Mouse (Mus musculus): ENCODE data around the gene Rtl10.

Rtl10 gene

DNA sequence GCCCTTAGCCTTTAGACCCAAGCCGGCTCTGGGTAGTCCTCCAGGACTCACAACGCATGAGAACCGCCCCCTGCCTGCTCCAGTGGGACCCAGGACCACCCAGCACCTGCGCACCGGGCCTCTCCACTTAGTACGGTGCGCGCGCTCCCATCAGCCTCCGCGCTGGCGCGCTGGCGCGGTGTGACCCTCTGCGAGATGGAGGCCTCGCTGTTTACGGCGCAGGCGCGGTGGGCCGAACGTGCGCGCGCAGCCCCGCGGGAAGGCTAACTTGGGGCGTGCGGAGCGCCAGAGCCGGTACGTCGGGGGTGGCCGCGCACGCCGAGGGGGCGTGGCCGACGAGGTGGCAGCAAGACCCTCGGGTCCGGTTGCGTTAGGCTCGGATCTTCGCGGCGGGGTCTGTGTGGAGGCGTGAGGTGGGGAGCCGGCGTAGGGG lies at the start of gene Rtl10, which contains the start of gene Gnb1l:
Rtl10 (plus strand) TSS at position 344 of the 433 bp plus-strand sequence.
Gnb1l (plus strand) TSS at position 156 of the 433 bp plus-strand sequence.
- peak; percentile 97 for DNase-seq (ENCODE audit: low spot score)

DNA sequence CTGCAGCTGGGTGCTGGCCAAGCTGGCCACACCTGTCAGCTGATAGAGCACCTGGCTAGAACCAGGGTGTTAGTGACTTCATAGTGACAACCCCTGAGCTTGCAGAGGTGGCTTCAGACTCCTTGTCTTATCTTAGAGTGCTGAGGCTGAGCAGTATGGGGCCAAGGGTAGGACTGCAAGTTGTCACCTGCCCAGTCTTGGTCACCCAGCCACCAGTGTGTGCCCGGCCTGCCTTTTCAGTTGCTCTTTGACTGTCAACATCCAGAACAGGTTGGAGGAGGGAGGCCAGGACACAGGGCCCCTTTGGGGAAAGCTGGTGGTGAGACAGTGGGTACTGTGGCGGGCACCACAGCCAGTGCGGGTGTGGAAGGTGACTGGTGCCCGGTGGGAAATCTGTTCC lies 49.7 kb upstream of the Rtl10 start:
- no peak for DNase-seq (ENCODE audit: low spot score)

DNA sequence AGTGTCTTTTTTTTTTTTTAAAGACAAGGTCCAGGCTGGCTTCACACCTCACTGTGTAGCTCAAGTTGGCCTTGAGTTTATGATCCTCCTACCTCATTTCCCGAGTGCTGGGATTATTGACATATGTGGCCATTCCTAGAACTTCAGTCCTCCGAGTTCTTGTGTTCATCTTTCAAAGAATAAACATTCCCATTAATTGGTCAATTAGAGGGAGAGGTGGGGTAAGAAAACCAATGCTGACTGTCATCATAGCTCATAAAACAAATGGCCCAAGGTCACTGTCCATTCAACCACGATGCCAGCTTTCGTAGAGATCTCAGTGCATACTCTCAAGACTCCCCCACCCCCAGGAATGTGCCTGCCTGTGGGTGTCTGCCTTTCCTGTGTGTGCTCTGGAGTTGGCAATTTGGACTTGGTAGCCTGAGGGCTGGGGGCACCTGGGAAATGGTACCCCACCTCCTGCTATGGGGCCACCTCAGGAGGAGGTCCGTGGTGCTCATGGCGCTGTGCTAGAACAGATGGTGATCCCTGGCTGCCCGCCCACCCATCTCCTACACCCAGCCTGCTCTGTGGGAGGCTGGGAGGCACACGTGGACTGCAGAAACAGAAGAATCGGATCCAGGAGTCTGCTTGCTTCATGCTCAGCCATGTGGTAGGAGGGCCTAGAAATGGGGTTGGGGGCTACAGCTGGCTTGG lies 47.1 kb upstream of the Rtl10 start:
- no peak for DNase-seq (ENCODE audit: low spot score)

DNA sequence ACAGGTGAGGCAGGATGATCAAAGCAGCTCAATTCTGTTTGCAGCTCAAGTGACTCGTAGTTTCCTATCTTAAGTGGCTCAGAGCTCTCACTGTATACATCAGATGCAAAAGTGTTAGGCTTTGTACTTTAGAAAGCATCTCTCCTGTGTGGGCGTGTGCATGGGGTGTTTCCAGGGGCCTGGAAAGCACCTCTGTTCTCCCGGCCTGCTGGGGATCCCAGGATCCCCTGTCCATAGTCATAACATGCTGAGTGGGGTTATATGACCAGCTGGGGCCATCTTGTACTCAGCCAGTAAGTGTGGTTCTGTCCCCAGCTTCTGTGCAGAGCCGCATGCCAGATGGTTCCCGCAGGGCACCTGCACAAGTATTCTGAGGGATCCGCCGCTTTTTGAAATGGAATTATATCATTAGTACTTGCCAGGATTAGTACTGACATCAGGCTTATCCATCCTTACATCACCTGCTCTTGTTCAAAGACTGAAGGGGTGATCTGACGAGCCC lies 46.3 kb upstream of the Rtl10 start:
- DNase-seq (ENCODE audit: low spot score) = no peak

DNA sequence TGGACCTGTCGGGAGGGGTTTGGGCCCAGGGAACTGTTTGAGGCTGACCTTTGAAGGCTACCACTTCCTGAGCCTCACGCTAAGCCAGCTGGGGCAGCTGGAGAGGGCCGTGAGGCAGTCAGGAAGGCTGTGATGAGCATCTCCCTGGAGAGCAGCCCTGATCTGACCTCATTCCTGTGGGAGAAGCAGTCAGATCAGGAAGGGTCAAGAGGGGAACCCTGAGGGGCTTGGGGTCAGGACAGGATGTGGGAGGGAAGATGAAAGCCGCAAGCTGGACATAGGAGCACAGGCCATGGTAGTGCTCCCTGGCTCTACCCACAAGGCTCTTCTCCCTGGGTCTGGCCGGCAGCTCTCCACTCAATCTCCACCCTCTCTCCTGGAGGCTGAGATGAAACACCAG lies 44.9 kb upstream of the Rtl10 start:
- no peak for DNase-seq (ENCODE audit: low spot score)

DNA sequence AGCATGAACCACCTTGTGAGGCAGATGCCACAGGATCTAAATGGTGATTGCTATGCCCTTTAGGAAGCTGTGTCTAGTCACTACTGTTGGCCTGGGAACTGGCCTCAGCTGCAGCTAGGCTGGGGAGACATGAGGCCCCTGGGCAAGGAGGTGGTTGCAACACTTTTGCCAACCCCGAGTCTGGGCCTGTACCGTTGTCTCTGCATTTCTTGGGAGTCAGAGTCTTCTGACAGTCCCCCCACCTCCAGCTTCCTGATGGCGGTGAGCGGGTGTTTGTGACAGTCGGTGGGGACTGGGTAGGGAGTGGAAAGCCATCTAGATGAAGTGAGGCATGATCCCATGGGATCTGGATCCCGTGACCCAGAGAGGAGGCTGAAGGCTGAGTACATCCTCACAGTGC lies 43.3 kb upstream of the Rtl10 start:
- DNase-seq (ENCODE audit: low spot score) = no peak

DNA sequence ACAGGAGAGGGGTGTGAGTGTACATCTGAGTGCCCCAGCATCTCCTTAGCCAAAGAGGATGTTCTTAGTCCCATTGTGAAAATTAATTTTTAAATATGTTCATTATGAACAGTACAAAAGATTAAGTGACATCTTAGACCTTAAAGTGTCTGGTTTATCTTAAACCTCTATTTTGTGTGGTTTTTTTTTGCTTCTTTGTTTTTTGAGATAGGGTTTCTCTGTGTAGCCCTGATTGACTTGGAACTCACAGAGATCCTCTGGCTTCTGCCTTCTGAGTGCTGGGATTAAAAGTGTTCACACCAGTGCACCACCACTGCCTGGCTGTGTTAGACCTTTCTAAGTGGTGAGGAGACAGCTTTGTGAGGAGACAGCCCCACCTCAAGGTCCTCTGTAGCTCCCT lies 40.0 kb upstream of the Rtl10 start:
- DNase-seq (ENCODE audit: low spot score) = no peak

DNA sequence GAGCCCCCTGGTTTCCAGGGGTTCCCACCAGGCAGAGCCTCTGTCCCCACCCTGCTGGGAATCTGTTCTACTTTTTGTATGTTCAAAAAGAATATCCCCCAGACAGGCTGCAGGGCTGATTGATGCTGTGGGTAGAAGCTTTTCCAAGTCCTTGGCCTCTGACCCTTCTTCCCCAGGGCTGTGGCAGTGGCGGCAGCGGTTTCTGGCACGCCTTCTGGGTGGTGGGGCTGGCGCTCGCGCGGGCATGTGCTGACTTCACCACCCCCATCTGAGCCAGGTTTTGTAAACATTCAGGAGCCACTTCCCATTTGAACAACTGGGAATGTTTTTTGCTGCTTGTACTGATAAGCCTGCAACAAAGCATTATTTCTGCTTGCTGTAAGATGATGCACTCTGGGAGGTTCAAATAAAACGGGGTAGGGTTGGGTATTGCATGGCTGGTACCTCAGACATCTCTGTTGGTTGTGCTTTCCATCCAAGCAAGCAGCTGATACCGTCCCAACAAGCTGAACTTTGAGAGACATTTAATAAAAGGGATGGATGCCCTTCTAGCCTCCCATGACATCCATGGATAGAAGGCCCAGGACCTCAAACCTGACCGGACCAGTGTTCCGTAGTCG lies 39.3 kb upstream of the Rtl10 start:
- DNase-seq (ENCODE audit: low spot score) = no peak

DNA sequence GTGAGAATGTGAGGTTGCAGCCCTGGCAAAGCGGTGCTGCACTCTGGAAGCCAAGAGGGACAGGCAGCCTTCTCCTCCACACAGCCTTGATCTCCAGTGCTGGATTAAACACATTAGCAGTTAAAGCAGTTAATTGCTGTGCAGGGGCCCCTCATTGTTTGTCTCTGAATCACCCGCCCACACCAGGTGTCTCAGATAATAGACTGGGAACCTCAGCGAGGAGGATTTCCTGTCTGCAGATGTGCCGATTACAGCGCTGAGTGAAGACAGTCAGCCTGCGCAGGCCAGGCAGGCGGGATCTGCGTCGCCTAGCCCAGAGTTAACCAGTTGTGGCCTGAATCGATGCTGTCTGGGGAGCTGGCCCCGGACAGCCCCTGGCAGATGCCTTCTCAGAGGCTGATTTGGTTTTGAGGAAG lies 38.7 kb upstream of the Rtl10 start:
- no peak for DNase-seq (ENCODE audit: low spot score)

DNA sequence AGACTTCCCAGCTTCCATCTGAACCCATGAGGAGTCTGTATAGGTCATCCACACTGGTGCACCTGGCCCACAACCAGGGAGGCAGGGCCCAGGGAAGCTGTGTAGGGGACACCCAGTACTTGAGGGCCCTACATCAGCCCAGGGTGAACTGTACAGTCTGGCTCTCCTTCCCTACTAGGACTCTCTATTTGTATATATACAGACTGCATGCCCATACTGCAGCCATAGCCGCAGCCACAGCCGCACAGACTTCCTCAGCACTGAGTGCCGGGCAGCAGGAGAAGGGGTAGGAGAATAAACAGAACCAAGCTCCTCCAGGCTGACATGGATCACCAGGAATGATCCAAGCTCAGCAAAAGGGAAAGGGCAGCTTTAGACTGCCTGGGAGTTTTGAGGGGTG lies 37.9 kb upstream of the Rtl10 start:
- no peak for DNase-seq (ENCODE audit: low spot score)

DNA sequence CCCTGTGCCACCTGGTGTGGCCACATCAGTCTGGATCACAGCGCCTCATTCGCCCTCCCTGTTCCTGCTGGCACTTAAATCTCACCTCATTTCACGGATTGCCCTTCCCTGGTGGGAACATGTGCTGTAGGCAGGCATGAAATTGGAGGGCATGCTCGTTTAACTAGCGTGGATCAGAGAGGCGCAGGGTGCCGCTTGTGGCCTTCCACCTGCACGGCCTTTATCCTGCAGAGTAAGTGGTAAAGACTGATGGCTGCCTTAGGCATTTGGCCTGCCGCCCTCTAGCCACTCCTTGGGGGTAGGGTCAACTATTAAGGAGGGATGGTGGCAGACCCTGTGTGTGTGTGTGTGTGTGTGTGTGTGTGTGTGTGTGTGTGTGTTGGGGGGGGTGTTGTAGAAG lies 36.7 kb upstream of the Rtl10 start:
- no peak for DNase-seq (ENCODE audit: low spot score)

DNA sequence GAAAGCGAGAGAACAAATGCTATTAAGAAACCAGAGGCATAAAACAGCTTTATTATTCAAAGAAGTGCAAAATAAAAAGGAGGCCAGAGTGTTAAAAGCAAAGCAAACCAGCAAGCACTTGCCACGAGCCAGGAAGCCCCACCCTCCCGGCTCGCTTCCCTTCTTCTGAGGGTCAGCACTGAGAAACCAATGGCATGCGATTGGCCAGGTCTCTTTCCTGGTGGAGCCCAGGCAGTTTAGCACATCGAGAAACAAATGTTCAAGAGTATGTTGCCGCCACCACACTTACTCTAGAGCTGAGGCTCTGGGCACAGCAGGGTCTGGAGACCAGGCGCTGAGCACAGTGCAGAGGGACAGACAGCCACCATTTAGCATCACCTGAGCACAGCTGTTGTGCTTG lies 36.1 kb upstream of the Rtl10 start:
- DNase-seq (ENCODE audit: low spot score) = no peak

DNA sequence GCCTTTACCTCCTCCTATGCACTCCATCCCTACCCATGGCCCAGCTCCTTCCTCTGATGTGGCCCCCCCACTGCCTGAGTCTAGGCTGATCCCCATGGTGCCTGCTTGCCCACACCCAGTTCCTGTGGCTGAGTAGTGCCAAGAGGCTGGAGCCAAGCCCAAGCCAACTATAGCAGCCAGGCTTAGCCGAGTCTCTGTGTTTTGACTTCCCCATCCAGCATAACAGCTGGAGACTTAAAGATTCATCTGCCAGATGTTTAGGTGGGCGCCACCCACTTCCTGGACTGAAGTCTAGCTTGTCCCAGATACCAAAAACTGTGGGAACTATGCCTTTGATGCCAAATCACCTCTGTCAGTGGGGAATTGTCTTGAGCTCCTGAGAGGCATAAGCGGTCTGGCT lies 34.4 kb upstream of the Rtl10 start:
- DNase-seq (ENCODE audit: low spot score) = no peak

DNA sequence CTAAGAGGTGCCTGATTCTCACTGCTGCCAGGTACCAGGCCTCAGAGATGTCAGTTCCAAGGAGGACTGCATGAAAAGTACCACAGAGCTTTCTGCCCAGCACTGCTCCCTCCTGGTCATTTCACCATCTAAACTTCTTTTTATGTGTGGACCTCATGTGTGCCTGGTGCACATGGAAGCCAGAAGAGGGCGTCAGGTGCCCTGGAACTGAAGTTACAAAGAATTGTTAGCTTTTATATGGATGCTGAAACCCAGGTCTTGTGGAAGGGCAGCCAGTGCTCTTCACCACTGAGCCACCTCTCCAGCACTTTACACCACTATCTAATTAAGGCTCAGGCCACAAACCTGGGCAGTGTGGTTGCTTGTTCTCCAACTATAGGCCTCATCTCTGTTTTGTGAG lies 27.9 kb upstream of the Rtl10 start:
- DNase-seq (ENCODE audit: low spot score) = no peak

DNA sequence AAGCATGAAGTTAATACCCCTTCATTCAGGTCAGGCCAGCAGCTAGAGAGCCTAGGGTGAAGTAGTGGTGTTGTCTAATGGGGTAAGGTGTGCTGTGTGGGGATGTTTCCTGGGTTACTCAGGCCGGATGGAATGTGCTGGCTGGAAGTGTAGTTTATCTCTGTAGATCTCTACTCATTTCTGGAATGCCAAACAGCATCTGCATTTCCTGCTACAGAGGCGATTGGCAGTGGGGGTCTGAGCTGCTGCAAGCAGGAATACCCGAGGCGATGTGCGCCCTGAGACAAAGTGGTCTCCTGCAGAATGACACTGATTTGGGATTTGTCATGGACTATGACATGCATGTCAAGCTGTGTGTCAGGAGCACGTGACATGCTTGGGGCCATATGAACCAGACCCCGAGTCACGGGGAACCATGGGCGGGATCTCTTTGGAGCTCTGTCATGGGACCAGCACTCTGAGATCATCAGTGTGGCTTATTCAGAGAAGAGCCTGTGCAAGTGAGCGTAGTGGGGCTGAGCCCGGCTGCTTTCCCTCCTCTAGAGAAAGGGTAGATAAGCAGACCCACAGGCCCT lies 27.2 kb upstream of the Rtl10 start:
- no peak for DNase-seq (ENCODE audit: low spot score)

DNA sequence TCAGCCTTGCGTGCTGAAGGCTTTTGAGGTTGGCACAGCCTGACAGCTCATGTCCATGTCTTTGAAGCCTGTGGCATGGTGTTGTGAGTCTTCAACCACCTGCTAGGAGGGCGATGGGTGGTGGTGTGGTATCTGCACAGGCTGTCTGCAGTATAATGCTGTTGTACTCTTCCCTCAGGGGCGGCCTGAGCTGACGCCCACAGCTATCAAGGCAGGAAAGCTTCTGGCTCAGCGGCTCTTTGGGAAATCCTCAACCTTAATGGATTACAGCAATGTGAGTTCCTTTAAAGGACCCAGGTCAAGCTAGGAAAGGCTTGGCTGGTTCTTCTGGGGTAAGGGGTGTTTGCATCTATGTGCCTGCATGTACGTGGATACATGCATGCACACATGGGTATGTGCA lies 26.7 kb upstream of the Rtl10 start:
- no peak for DNase-seq (ENCODE audit: low spot score)

DNA sequence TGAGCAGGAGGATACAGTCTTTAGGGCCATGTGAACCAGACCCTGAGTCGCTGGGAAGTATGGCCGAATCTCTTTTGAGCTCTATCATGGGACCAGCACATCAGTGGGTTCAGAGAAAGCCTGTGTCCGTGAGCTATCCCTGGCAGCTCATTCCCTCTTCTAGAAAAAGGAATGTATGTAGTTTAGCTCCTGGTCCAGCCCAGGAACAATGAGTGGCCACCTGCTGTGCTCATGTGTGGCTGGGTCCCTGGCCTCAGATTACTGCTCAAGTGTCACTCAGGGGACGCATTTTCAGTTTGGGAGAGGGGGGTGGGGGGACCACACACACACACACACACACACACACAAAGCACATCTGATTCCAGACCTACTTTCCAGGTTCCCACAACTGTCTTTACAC lies 26.3 kb upstream of the Rtl10 start:
- DNase-seq (ENCODE audit: low spot score) = no peak

DNA sequence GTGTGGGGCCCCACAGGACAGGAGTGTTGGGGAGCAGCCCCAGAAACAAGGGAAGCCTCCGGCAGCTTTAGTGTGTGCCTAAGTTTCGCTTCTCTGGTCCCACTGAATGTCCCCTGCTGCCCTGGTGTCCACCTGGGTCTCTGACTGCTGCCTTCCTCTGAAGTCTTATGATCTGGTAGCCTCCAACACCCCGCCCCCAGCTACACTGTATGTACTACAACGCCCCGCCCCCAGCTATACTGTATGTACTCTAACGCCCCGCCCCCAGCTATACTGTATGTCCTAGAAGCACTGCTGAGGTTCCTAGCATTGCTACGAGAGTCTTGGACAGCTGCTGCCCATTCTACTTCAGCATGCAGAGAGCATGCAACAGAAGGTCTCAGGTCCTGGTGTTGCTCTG lies 25.7 kb upstream of the Rtl10 start:
- no peak for DNase-seq (ENCODE audit: low spot score)

DNA sequence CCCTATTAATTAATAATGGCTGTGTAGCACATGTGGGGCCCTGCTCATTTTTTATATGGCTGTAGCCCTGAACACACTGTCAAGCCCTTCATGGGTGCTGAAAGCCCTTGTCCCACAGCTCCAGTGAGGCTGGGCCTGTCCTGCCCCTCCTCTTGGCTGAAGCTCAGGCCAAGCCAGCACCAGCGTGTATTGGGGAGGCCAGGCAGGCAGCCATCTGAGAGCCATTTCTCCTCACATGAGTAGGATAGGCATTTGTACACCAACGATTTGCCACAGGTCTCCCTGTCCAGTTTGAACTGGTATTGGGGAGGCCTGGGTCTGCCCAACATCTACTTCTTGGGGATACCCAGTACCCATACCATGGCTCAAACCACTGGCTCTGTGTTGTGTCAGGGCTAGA lies 24.7 kb upstream of the Rtl10 start:
- DNase-seq (ENCODE audit: low spot score) = no peak

DNA sequence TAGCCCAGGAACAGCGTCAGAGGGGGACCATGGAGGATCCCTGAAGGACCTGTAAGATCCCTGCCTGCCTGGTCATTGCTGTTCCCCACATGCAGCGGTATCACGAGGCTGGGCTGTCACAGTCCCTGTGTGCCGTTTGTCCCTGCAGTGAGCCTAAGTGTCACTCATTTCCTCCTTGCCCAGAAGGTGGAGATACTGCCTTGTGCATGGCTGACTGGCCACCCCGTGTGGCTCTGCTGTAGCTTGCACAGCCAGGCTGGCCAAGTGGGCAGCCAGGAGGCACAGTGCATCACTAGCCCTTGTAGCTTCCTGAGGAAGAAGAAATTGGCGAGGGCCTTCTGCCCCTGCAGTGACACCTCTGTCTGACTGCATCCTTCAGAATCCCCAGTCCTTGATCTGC lies 20.7 kb upstream of the Rtl10 start:
- no peak for DNase-seq (ENCODE audit: low spot score)

DNA sequence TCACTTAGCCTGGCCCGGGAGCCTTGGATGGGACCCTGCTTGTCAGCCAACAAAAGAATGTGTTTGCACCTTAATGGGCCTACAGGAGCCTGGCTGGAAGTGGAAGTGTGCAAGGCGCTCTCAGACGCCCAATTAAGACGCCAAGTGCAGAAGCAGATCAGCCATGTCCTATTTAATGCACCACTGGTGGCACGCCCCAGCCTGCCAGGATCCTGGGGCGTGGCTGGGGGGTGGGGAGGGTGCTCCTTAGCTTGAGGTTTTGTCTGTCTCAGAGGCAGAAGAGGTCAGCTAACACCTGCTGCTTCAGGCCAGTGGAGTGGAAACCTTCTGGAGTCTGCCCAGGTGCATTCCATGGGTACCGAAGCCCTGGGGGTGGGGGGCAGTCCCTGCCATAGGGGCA lies 19.0 kb upstream of the Rtl10 start:
- DNase-seq (ENCODE audit: low spot score) = no peak

DNA sequence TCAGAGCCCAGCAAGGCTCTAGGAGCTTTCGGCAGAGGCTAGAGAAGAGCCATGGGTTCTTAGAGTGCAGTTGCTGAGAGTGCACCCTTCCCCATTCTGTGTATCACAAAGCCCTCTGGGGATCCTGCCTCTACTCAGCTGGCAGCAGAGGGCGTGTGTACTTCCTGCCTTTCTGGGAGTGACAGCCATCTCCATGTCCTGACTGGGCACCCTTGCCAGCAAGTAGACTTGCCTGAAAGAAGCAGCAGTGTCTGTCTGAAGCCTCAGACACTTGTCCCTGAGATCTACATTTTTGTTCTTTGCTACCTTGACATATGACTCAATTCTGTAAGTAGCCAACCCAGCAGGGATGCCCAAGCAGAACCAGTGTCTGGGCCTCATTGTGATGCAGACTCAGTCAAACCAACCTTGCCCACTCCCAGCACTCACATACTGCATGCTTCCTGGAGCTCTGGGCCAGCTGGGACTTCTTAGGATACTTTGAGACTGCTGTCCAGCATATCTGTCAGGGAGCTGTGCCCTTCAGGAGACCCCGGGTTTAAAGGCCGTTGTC lies 17.7 kb upstream of the Rtl10 start:
- DNase-seq (ENCODE audit: low spot score) = no peak

DNA sequence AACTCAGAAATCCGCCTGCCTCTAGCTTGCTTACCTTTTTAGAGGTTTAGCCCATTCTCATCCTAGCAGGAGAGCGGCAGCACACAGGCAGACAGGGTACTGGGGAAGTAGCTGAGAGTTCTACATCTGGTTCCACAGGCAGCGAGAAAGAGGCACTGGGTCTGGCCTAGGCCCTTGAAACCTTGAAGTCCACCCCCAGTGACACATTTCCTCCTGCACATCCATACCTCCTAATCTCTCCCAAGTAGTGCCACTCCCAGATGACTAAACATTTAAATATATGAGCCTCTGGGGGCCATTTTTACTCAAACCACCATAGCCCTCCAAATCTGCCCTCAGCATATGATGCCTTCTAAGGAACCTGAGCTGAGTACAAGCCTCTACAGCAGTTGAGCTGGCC lies 16.3 kb upstream of the Rtl10 start:
- no peak for DNase-seq (ENCODE audit: low spot score)
